Mouse (Mus musculus) adrenal gland, postnatal 10 days (tissue): ENCODE measurements around the gene Foxn3. TPM values are rescaled to one million over a fixed set of nuclear protein-coding genes. Genes with fewer than 3 reads are reported as not detected.
A peak's percentile ranks its signal among the peaks of the same experiment; 100 is the strongest.

Source experiments
- DNase-seq: peaks from one replicate; pipeline ENCODE4 v3.0.0; 2021; ENCODE audit warnings: mixed read lengths
- total RNA-seq, 2 experiments: library from RNA; stranded (reverse); gene quantifications; 2 replicates each; pipeline ENCODE4 v1.2.3; 2021

Foxn3 gene
- total RNA-seq, 2 experiments from 2014 or later, result 77.7 to 98.2 TPM

GRCm38 (mm10) chr12:99464291-99464690 lies 99.1 kb downstream of the Foxn3 start:
- no peak for DNase-seq

GRCm38 (mm10) chr12:99462846-99463245 lies 100.5 kb downstream of the Foxn3 start:
- DNase-seq, result no peak

- DNase-seq, result no peak
These were observed 101.1 kb downstream of the Foxn3 start for GRCm38 (mm10) chr12:99462302-99462701.

GRCm38 (mm10) chr12:99457521-99458205 lies 105.7 kb downstream of the Foxn3 start:
- no peak for DNase-seq

- DNase-seq, result no peak
These were observed 107.8 kb downstream of the Foxn3 start for GRCm38 (mm10) chr12:99455580-99455979.

GRCm38 (mm10) chr12:99454394-99454793 lies 109.0 kb downstream of the Foxn3 start:
- no peak for DNase-seq

GRCm38 (mm10) chr12:99453797-99454196 lies 109.6 kb downstream of the Foxn3 start:
- no peak for DNase-seq

GRCm38 (mm10) chr12:99450076-99450475 lies 113.3 kb downstream of the Foxn3 start:
- no peak for DNase-seq

- no peak for DNase-seq
These were observed 115.6 kb downstream of the Foxn3 start for GRCm38 (mm10) chr12:99447791-99448190.

GRCm38 (mm10) chr12:99445018-99445674 lies 118.2 kb downstream of the Foxn3 start:
- no peak for DNase-seq

- DNase-seq, result no peak
These were observed 120.6 kb downstream of the Foxn3 start for GRCm38 (mm10) chr12:99442819-99443218.

- no peak for DNase-seq
These were observed 122.4 kb downstream of the Foxn3 start for GRCm38 (mm10) chr12:99440953-99441352.

GRCm38 (mm10) chr12:99440022-99440421 lies 123.4 kb downstream of the Foxn3 start:
- no peak for DNase-seq

- DNase-seq, result no peak
These were observed 128.2 kb downstream of the Foxn3 start for GRCm38 (mm10) chr12:99435189-99435588.

- DNase-seq, result peak; percentile 19
These were observed 130.0 kb downstream of the Foxn3 start for GRCm38 (mm10) chr12:99433402-99433801.

GRCm38 (mm10) chr12:99431541-99431940 lies 131.8 kb downstream of the Foxn3 start:
- no peak for DNase-seq

- no peak for DNase-seq
These were observed 132.4 kb downstream of the Foxn3 start for GRCm38 (mm10) chr12:99430992-99431391.

GRCm38 (mm10) chr12:99429101-99429500 lies 134.3 kb downstream of the Foxn3 start:
- DNase-seq, result no peak

GRCm38 (mm10) chr12:99426207-99426916 lies 137.0 kb downstream of the Foxn3 start:
- no peak for DNase-seq

- no peak for DNase-seq
These were observed 144.0 kb downstream of the Foxn3 start for GRCm38 (mm10) chr12:99419396-99419760.

GRCm38 (mm10) chr12:99418476-99419395 lies 144.6 kb downstream of the Foxn3 start:
- no peak for DNase-seq

GRCm38 (mm10) chr12:99417885-99418284 lies 145.5 kb downstream of the Foxn3 start:
- DNase-seq, result no peak
